Mouse (Mus musculus) liver, embryonic 14.5 days (tissue): Measurements from ENCODE around the gene Olfr1245.

Source experiments
- CTCF ChIP-seq: IDR thresholded peaks from 2 replicates; pipeline ENCODE4 v1.5.1; 2016; ENCODE audit warnings: antibody characterized with exemption, low read depth, control low read depth
- EP300 ChIP-seq: IDR thresholded peaks from 2 replicates; pipeline ENCODE4 v1.6.1; 2016; ENCODE audit warnings: antibody characterized with exemption, low read depth

GRCm38 (mm10) chr2:89544516-89544915 is 33.7 kb downstream of the Olfr1245 start:
- no peak for TF ChIP-seq CTCF
- TF ChIP-seq EP300: no peak
